Mouse (Mus musculus): ENCODE measurements at regions not wholly inside any gene's neighbourhood (a gene's known extent, or its start where the extent isn't known, plus 50 kb on each side); places are given as distances from the start of the nearest gene placed in this dataset.

- no peak for DNase-seq (ENCODE audit: low spot score in 2 of 2)
These were observed 270.3 kb downstream of the Ets1 start for GRCm38 (mm10) chr9:32906233-32906872.

- no peak for DNase-seq (ENCODE audit: low spot score in 2 of 2)
These were observed 274.6 kb downstream of the Ets1 start for GRCm38 (mm10) chr9:32910641-32911040.

DNA sequence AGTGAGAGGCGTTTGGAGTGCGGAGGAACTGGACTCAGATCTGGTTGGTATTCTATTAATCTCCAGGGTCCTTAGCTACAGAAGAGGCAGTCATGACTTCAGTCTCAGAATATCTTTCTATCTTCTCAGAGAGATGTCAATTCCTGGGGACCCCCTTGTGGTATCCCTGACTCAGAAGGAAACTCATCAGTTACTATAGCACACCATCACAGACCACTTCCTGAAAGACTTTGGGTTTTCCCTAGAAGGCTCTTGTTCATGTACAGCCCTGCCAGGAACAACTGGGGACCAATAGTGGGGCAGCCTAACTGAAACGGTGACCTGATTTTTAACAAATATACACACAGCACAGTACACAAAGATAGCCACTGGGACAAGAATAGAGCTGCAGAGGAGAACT, 279.6 kb downstream of the Ets1 start:
- DNase-seq (ENCODE audit: low spot score in 2 of 2) = no peak

GRCm38 (mm10) chr9:32916731-32917130, 280.7 kb downstream of the Ets1 start:
- DNase-seq (ENCODE audit: low spot score in 2 of 2) = no peak

DNA sequence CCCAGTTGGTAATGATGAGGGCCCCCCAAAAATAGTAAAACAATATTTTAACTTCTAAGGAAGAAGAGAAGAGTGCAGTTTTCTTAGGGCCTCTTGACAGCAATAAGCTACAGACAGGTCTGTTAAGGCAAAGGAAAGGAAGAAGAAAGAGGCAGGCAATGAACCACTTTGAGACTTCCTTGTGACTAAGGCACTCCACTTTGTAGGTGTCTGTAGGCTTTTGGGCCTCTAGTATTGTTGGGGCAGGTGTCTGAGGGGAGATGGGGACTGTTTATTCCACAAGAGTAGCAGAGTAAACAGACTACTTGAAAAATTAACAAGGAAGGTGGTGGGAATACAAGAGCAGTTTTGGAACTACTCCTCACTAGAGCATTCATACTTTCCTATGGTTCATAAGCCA, 287.9 kb downstream of the Ets1 start:
- no peak for DNase-seq (ENCODE audit: low spot score in 2 of 2)

DNA sequence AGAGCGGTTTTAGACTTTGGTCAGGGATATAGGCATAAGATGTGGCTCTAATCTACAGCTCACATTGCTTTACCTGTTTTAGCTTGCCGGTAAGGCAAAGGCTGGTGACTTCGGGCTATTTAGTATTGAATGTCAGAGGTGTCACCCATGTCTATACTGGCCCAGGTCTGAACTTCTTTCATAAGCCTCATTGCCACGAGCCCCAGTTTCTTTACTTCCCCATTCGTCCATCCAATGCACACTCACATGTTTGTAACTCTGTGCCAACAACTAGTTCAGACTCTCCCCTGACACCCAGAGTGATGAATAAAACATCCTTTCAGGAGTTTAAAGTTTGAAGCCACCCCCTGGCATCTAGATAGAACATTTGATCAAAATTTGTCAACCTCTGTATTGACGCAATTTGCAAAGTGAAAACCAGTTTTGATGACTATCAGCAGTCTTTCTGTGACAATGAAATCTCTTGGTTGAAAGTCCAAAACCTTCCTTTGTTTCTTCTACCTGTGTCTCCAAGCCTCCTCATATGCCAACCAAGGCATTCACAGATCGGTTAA, 288.4 kb downstream of the Ets1 start:
- no peak for DNase-seq (ENCODE audit: low spot score in 2 of 2)

- no peak for DNase-seq (ENCODE audit: low spot score in 2 of 2)
These were observed 289.0 kb downstream of the Ets1 start for GRCm38 (mm10) chr9:32925036-32925435.

GRCm38 (mm10) chr9:32925720-32926595, 289.9 kb downstream of the Ets1 start:
- DNase-seq (ENCODE audit: low spot score in 2 of 2) = no peak

- DNase-seq (ENCODE audit: low spot score in 2 of 2) = no peak
These were observed 291.6 kb downstream of the Ets1 start for GRCm38 (mm10) chr9:32927656-32928055.

- DNase-seq (ENCODE audit: low spot score in 2 of 2) = no peak
These were observed 292.4 kb downstream of the Ets1 start for GRCm38 (mm10) chr9:32928289-32929000.

DNA sequence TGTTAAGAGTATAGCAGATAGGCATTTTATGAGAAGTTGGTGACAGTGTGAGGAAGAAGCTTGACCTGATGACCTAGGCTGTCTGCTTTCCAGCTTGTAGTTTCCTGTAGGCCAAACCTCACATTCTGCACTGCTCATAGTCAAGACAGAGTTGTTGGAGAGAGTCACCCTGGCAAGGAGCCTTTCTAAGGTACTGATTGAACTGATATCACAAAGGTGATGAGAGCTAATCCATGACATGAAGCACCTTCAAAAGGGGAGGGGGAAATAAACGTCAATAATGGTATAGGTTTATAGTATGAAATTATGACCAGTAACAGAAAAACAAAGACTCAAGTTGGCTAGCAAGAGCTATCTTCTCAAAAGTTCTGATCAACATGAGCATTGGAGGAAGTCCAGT, 293.3 kb downstream of the Ets1 start:
- no peak for DNase-seq (ENCODE audit: low spot score in 2 of 2)

- DNase-seq (ENCODE audit: low spot score in 2 of 2) = no peak
These were observed 293.8 kb downstream of the Ets1 start for GRCm38 (mm10) chr9:32929826-32930225.

- no peak for DNase-seq (ENCODE audit: low spot score in 2 of 2)
These were observed 295.4 kb downstream of the Ets1 start for GRCm38 (mm10) chr9:32931266-32932005.

- DNase-seq (ENCODE audit: low spot score in 2 of 2) = no peak
These were observed 297.4 kb downstream of the Ets1 start for GRCm38 (mm10) chr9:32933237-32934071.

GRCm38 (mm10) chr9:32934436-32934835, 298.4 kb downstream of the Ets1 start:
- DNase-seq (ENCODE audit: low spot score in 2 of 2) = no peak

GRCm38 (mm10) chr9:32936462-32936861, 300.4 kb downstream of the Ets1 start:
- DNase-seq (ENCODE audit: low spot score in 2 of 2) = no peak

GRCm38 (mm10) chr9:32937391-32937790, 301.4 kb downstream of the Ets1 start:
- DNase-seq (ENCODE audit: low spot score in 2 of 2) = no peak

DNA sequence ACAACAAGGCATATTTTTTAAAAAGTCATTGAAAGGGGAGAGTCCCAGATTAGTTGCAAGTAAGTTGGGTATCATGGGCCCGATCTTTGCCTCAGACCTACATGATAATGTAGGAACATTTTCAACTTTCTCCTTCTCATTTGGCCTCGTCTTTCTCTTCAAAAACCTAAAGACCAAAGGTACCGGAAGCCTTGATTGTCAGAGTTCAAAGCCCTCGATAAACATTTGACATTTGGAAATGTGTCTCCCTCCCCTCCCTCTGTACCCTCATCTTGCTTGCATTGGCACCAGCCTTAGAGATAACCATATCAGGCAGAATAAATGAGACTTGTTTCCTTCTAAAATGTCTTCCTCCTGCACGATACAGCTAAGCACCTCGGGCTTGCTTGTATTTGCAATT, 302.8 kb downstream of the Ets1 start:
- DNase-seq (ENCODE audit: low spot score in 2 of 2) = no peak

GRCm38 (mm10) chr9:32939626-32940025, 303.6 kb downstream of the Ets1 start:
- DNase-seq (ENCODE audit: low spot score in 2 of 2) = no peak

- DNase-seq (ENCODE audit: low spot score in 2 of 2) = peak; percentile 31 to 65
These were observed 304.2 kb downstream of the Ets1 start for GRCm38 (mm10) chr9:32940111-32940813.

All from spleen, postnatal 14 days (tissue).